Mouse (Mus musculus) ovary, postnatal 10 days (tissue): ENCODE data around the gene Pigu.
A peak's percentile ranks its signal among the peaks of the same experiment; 100 is the strongest.

Experiments
- DNase-seq: peaks from one replicate; pipeline ENCODE4 v3.0.0; 2022; ENCODE audit warnings: low spot score

The Pigu gene

GRCm38 (mm10) chr2:155287456-155288250 lies 69.6 kb downstream of the Pigu start:
- DNase-seq, result no peak

DNA sequence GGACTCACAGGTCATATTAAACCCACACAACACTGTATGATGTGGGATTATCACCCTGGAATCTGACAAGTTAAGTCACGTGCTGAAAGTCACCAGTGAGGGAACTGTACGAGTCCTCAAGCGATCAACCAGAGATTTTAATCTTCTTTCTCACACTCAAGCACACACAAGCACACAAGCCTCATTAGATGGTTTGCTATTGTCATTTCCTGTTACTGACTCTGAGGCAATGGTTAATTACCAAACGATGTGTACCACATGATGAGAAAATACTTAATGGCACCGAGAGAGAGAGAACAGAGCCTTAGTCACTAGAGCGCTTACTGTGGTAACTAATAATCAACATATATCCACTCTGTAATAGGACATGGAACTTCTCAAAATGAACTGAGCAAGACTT lies 71.5 kb downstream of the Pigu start:
- no peak for DNase-seq

DNA sequence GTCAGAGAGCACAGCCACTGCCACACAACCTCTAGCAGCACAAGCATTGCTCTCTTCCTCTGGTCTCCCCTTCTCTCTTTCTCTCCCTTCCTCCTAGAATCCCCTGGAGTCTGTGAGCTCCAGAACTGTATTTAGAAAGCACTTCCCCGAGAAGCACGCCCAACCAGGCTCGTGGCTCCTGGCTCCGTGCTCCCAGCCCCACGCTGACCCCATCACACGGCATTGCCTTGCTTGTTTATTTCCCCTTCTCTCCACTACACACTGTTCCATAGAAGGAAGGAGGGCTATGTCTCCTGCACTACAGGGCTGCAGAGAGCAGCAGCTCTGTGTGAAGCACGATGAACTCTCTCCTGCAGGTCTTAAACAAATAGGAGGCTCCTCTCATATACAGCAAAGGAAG lies 72.6 kb downstream of the Pigu start:
- DNase-seq, result no peak

- no peak for DNase-seq
Observed at GRCm38 (mm10) chr2:155283793-155284192, 73.4 kb downstream of the Pigu start.

GRCm38 (mm10) chr2:155280116-155280515 lies 77.1 kb downstream of the Pigu start:
- DNase-seq, result no peak

- DNase-seq, result no peak
Observed at GRCm38 (mm10) chr2:155279163-155279562, 78.1 kb downstream of the Pigu start.

GRCm38 (mm10) chr2:155278361-155278760 lies 78.9 kb downstream of the Pigu start:
- no peak for DNase-seq

DNA sequence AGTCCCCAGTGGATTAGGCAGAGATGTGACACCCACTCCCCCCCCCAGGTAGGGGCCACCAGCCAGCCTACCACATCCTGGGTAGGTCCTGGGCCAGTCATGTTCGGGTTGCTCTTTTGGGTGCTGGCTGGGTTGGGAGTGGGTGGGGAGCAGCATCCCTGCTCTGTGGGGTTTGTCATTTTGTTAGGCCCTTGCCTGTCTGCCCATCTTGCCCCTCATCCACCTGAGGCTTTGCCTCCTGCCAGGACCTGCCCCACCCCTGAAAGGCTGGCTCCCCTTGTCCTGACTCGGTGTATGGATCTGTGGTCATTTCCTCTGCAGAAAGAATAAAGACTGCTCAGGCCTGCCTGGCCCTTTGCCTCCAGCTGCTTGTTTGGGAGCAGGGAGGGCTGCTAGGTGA lies 79.5 kb downstream of the Pigu start:
- no peak for DNase-seq

DNA sequence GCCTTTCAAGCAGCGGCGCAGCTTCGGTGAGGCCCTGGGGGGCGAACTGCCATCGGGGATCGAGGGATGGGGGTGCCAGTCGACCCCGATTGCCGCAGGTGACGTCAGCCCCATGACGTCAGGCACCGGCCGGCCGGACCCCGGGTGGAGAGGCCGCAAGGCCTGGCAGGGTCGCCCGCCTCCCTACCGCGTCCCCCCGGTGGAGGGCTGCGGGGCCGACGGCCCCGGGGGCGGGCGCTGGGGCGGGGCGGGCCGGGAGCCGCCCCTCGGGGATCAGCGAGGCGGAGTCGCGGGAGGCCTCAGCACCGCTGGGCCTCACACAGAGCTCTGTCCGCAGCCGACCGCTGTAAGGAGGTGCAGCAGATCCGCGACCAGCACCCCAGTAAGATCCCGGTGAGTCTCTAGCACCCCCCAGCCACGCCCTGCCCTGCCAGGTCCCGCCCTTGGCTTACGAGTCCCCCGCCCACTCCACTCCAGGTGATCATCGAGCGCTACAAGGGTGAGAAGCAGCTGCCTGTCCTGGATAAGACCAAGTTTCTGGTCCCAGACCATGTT lies 80.5 kb downstream of the Pigu start:
- peak; percentile 71 for DNase-seq

- peak; percentile 94 for DNase-seq
Observed at GRCm38 (mm10) chr2:155276195-155276594, 81.0 kb downstream of the Pigu start, which contains the start of gene Map1lc3a. Gene Map1lc3a (plus strand): TSS chr2:155276297.

DNA sequence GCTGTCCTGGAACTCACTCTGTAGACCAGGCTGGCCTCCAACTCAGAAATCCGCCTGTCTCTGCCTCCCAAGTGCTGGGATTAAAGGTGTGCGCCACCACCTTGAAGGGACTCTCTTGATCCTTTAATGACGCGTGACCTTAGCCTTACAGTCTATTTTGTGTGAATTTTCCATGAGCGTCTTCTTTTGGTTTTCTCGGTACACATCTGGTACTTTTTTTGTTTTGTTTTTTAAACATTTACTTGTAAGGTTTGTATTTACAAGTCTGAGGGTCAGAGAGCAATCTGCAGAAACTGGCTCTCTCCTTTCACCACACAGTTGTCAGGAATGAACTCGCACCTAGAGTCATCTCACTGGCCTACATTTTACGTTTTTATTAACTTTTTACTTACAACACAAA lies 83.6 kb downstream of the Pigu start:
- DNase-seq, result no peak

GRCm38 (mm10) chr2:155272396-155273170 lies 84.6 kb downstream of the Pigu start:
- DNase-seq, result no peak

GRCm38 (mm10) chr2:155271957-155272356 lies 85.3 kb downstream of the Pigu start:
- no peak for DNase-seq

DNA sequence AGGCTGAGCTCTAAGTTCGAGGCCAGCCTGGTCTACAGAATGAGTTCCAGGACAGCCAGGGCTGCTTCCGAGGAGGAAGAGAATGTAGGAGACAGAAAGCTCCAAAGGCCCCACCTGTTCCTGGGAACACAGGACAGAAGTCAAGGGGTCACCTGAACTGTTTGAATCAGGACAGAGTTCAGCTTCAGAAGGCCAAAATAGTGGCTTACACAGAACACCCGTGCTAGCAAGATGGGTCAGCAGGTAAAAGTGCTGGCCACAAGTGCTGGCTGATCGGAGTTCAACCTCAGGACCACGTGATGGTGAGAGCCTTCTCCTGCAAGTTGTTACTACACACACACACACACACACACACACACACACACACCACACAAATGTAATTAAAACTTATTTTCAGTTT lies 90.3 kb downstream of the Pigu start:
- no peak for DNase-seq

DNA sequence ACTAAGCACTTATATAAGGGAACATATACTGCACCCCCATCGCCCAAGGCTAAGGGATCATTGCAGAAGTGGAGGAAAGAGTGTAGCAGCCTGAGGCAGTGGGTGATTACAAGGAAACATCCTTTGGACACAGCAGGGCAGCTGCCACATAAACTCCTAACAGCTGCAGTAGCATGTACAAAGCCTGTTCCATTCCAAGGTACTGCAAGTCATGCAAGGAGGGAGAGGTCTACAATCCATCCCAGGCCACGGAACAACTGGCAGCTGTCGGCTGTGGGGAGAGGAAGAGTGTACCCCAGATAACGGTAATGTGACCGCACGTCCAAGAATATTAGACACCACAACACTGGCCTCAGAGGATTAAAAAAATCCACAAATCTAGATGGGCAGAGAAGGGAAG lies 91.7 kb downstream of the Pigu start:
- no peak for DNase-seq

DNA sequence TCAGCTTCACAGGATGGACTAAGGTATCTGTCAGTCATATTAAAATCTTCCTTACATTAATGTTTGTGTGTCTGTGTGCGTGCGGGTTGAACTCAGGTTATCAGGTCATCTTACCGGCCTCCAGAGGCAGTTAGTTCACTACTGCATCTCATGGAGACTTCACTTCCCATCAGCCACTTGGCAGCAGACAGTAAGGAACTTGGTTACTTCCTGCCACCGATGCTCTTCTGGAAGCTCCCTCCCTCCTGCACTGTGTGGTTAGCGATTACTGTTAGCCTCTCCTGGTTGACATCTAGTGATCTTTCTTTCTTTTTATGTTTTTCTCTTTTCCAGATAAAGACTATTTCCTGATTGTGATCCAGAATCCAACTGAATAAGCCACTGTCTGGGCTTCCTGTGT lies 107.6 kb downstream of the Pigu start:
- no peak for DNase-seq

DNA sequence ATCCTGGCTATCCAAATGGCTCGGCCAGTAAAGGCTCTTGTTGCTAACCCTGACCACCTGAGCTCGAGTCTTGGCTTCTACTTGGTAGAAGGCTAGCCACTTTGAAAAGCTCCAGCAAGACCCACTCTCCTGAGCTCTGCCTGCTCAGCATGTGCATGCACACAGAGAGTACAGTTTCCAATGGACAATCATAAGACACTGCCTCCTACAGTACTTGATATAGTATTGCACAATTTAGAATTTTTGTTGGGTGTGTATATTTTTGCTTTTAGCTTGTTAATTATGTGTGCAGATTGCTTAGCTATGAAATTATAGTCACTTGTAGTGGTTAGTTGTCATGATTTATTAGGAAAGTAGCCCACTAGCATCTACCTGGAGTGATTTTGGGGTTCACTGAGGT lies 108.5 kb downstream of the Pigu start:
- no peak for DNase-seq

GRCm38 (mm10) chr2:155248206-155248605 lies 109.0 kb downstream of the Pigu start:
- no peak for DNase-seq

GRCm38 (mm10) chr2:155246231-155246630 lies 111.0 kb downstream of the Pigu start:
- no peak for DNase-seq

- no peak for DNase-seq
Observed at GRCm38 (mm10) chr2:155242296-155242855, 114.9 kb downstream of the Pigu start.

- DNase-seq, result no peak
Observed at GRCm38 (mm10) chr2:155240915-155241314, 116.3 kb downstream of the Pigu start.

GRCm38 (mm10) chr2:155237276-155237675 lies 120.0 kb downstream of the Pigu start:
- DNase-seq, result no peak
